Mouse (Mus musculus) left cerebral cortex, adult 9 months (tissue): ENCODE measurements at regions not wholly inside any gene's neighbourhood (a gene's known extent, or its start where the extent isn't known, plus 50 kb on each side); places are given as distances from the start of the nearest gene placed in this dataset.
"Not testable (repeated sequence)": the region's sequence is repeated elsewhere in the genome, so short reads cannot be mapped to it uniquely, and the experiment has no call there.

Experiments
- DNase-seq, 2 experiments: peaks; one replicate each; pipeline ENCODE4 v3.0.0; 2022; ENCODE audit warnings: low spot score in 2 of 2

DNA sequence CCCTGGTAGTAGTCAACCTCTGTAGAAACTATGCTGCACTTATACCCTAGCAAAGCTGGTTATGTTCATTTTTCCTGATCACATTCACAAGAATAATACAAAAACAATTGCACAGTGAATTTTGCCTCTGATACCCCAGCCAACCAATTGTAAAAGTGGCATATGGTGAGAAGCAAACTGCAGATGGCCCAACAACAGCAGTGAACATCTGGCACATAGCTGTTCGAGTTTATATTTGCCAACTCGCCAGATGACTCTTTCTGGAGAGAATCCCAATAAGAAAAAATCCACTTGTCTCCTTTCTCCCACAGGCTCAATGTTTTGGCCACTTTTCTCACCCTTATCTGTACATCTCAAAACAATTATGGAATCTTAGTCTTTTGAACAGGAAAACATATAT, 196.5 kb upstream of the Grik2 start:
- peak; percentile 6 to 26 for DNase-seq

DNA sequence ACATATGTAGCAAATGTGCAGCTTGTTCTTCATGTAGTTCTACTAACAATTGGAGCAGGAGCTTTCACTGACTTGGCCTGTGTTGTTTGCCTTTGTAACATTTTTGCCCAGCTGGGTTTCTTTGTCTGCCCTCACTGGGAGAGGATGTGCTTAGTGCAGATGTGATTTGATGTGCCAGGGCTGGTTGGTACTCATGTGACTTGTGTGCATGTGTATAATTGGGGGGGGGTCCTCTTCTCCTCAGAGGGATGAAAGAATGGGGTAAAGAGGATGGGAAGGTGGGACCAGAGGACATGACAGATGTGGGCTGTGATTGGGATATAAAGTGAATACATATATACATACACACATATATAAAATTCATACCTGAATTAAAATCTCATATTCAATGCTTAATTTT, 163.9 kb upstream of the Grik2 start:
- DNase-seq = no peak

GRCm38 (mm10) chr10:49937305-49937704, 148.7 kb upstream of the Grik2 start:
- not testable (repeated sequence) for DNase-seq

GRCm38 (mm10) chr10:49909206-49909605, 120.6 kb upstream of the Grik2 start:
- DNase-seq = not testable (repeated sequence)

GRCm38 (mm10) chr10:49908126-49908525, 119.6 kb upstream of the Grik2 start:
- DNase-seq = not testable (repeated sequence)

DNA sequence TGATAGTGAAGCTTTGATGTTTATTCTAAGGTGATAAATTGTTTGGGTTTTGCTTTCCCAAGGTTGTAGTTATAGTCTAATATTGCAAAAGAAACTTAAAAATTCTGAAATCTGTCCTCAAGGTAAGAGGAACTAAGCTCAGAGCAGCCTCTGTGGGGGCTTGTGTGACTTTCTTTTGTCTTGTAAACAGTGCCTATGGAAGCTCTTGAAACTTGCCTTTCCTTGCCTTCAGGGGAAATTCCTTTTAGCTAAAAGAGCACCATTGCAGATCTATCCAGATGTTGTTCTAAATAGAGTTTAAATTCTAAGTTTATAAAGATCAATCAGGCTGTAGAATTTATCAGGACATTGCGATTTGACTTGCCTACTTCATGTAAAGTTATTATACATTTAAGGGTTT, 116.1 kb upstream of the Grik2 start:
- not testable (repeated sequence) for DNase-seq

DNA sequence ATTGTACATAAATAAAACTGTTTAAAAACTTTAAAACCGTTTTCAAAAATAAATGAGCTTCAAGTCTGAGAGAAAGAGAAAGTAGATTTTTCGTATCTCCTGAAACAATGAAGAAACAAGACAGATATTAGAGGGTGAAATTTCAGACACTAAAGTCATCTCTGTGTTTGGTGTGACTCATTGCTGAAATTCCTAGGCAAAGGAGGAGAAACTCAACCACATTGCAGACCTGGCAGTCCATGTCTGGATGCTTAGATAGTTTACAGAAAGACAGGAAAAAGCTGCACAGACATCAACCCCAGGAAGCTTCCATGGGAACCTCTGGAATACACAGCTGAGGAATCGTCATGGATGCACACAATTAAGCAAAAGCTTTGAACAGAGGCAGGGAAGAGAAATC, 106.9 kb upstream of the Grik2 start:
- DNase-seq = no peak

GRCm38 (mm10) chr10:49884106-49884505, 95.5 kb upstream of the Grik2 start:
- peak; percentile 11 to 42 for DNase-seq

DNA sequence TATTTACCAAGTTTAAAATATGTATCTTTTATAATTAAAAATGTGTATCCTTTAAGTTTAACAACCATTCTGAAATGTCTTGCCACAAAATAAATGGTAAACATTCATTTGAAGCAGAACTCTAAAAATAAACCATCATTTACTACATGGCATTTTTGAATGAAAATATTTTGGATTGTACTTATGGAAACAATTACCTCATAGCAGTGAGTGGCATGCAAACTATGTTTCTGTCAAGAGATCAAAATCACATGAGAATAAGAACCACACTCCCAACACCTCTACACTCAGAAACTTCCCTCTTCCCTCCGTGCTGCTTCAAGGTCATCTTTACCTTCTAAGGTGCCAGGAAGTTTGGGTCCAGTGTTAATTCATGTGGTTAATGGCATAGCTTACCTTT, 94.9 kb upstream of the Grik2 start:
- DNase-seq = no peak

DNA sequence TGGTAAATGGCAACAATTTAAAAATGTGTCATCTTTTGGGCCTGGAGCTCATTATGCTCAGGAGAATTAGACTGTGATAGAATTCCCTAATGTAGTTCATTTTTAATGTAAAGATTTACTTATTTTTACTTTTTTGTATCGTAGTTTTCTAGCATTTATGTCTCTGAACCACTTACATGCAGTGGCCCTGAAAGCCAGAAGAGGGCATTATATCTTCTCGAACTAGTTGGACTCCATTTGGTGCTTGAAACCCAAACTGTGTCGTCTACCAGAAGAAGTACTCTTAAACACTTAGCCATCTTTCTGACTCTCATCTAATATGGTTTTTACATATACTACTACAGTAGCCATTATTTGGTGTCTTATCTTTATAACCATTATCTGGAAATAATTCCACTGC, 75.2 kb upstream of the Grik2 start:
- no peak for DNase-seq

DNA sequence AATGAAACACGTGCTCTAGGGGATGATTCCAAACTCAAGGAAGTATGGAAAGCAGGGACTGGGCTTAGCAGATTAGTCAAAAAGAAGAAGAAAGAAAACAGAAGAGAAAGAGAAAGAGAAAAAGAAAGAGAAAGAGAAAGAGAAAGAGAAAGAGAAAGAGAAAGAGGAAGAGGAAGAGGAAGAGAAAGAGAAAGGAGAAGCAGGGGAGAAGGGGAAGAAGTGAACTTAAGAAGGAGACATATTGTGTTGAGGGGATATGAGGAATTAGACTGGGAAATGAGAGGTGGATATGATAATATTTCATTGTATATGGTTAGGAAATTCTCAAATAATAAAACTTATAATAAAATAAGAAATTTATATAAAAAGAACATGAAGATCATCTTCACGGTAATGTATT, 59.1 kb upstream of the Grik2 start:
- DNase-seq = no peak

DNA sequence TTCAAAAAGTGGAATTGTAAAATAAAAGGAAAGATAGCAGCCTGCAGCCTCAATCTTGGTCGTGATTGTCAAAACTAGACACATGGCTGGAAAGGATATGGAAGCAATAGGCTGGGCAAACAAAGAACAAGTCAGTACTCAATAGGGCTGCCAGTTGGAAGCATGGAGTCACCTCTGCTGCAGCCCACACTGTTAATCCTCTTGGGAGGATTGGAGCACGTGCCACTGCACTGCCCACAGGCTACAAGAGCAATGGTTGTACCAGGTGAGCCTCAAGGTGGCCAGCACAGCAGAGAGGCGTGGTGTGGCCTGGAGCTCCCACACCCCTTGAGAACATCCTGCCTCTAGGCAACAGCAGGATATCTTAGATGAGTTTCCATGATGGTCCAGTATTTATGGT, 55.7 kb upstream of the Grik2 start:
- no peak for DNase-seq
